Mouse (Mus musculus) ES-E14 (cell line): ENCODE results near the gene Erg. TPM values are rescaled to one million over a fixed set of nuclear protein-coding genes. Genes with fewer than 3 reads are reported as not detected.

ENCODE experiments used
- DNase-seq: peaks from one replicate; pipeline ENCODE4 v3.0.0-alpha.2; 2013; ENCODE audit warnings: low read depth, low spot score
- H3K27ac ChIP-seq: 2 replicates; pipeline ENCODE4 v1.5.1; 2012; ENCODE audit warnings: low read depth, mild to moderate bottlenecking, low read length, moderate library complexity, mixed read lengths; ENCODE audit not compliant: poor library complexity, insufficient read depth, severe bottlenecking
- H3K36me3 ChIP-seq: 2 replicates; pipeline ENCODE4 v1.6.1; 2012; ENCODE audit warnings: mild to moderate bottlenecking, low read length, moderate library complexity, mixed read lengths; ENCODE audit not compliant: control insufficient read depth, poor library complexity, insufficient read depth, severe bottlenecking
- H3K4me1 ChIP-seq, 2 experiments: fragments of 150-350 bp in 1 of 2; sonication (generic) in 1 of 2; 2 replicates each; pipeline ENCODE4 v1.6.1; 2012; ENCODE audit warnings: low read length in 2 of 2, mild to moderate bottlenecking in 1 of 2, mixed read lengths in 1 of 2; ENCODE audit not compliant: control insufficient read depth in 2 of 2, insufficient read depth in 2 of 2, poor library complexity in 1 of 2
- H3K4me3 ChIP-seq, 2 experiments: fragments of 150-350 bp in 1 of 2; sonication (generic) in 1 of 2; 2 replicates each; pipeline ENCODE4 v1.5.1; 2012; ENCODE audit warnings: low read length in 2 of 2, low read depth in 1 of 2, mild to moderate bottlenecking in 1 of 2, mixed read lengths in 1 of 2; ENCODE audit not compliant: insufficient read depth in 1 of 2, poor library complexity in 1 of 2, severe bottlenecking in 1 of 2
- H3K9ac ChIP-seq: 2 replicates; pipeline ENCODE4 v1.6.1; 2012; ENCODE audit warnings: low read depth, mild to moderate bottlenecking, low read length, mixed read lengths; ENCODE audit not compliant: poor library complexity, insufficient read depth, severe bottlenecking
- H3K9me3 ChIP-seq: fragments of 150-350 bp; sonication (generic); 2 replicates; pipeline ENCODE4 v1.6.1; 2012; ENCODE audit warnings: low read depth, mild to moderate bottlenecking, low read length; ENCODE audit not compliant: control insufficient read depth, insufficient read depth
- CHD2 ChIP-seq: IDR thresholded peaks from 2 replicates; pipeline ENCODE4 v1.6.1; 2014; ENCODE audit warnings: mild to moderate bottlenecking, low read depth, low read length, inconsistent platforms
- HCFC1 ChIP-seq: IDR thresholded peaks from 2 replicates; pipeline ENCODE4 v1.6.1; 2012; ENCODE audit warnings: low read length, inconsistent platforms, borderline replicate concordance; ENCODE audit not compliant: insufficient read depth
- MAFK ChIP-seq: IDR thresholded peaks from 2 replicates; pipeline ENCODE4 v1.6.1; 2014; ENCODE audit warnings: mild to moderate bottlenecking, low read depth, low read length, inconsistent platforms; ENCODE audit not compliant: insufficient read depth
- ZC3H11A ChIP-seq: IDR thresholded peaks from 2 replicates; pipeline ENCODE4 v1.6.1; 2012; ENCODE audit warnings: low read depth, mild to moderate bottlenecking, inconsistent platforms, low read length, borderline replicate concordance
- ZNF384 ChIP-seq: IDR thresholded peaks from 2 replicates; pipeline ENCODE4 v1.6.1; 2012; ENCODE audit warnings: low read depth, low read length, inconsistent platforms
- in situ Hi-C, 2 experiments: fragments of 600-800 bp; cut with MboI; formaldehyde crosslinking; loops; one replicate each; pipeline ENCODE4 v1.15.1; 2025; ENCODE audit warnings: low sequenced_read_pairs in 2 of 2, inconsistent platforms in 1 of 2; ENCODE audit not compliant: unreplicated experiment in 2 of 2
- total RNA-seq: library from RNA; depleted of rRNA; stranded (reverse); fragments of 300-350 nt; gene quantifications from 2 replicates; pipeline ENCODE4 v1.2.3, GENCODE M21; 2012

Gene Erg
- total RNA-seq, 1 experiment: 0.18 TPM

DNA sequence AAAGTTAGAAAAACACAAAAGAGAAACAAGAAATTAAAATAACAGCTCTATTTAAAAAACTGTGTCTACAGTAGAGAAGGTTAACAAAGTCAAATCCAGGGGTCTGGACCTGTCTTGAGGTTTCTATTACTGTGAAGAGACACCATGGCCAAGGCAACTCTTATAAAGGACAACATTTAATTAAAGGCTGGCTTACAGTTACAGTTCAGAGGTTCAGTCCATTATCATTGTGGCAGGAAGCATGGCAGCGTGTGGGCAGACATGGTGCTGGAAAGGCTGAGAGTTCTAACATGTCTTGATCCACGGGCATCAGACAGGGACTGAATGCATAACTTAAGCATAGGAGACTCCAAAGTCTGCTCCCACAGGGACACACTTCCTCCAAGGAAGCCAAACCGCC, 111.4 kb downstream of the Erg start:
- in situ Hi-C loops: no loop called here
- Histone ChIP-seq H3K36me3 (no peaks in the 10 kb centered on the region), H3K9ac (no peak overlapping the region), H3K27ac (no peak overlapping the region), H3K4me1 (no peaks in the 10 kb centered on the region), H3K9me3 (no peaks in the 10 kb centered on the region), H3K4me3 (no peak overlapping the region)
- no peak for TF ChIP-seq MAFK
- no peak for TF ChIP-seq HCFC1
- TF ChIP-seq ZNF384: no peak
- no peak for TF ChIP-seq CHD2
- no peak for TF ChIP-seq ZC3H11A
- no peak for DNase-seq

DNA sequence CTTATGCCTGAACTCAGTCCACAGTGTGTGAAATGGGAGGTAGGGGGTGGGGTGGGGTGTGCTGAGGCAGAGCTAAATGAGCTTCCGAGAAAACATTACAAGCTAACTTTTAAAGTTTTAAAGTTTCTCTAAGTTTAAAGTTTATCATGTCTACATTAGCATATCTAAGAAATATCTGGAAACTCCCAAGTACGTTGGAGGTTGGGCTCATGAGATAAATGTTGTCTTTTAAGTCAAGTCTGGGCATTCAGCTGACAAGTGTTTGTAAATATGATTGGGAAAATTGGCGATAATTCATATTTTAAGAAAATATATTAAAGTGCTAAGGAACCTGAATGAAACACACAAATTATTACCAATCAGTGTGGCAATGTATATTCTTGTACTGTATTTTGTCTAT, 112.4 kb downstream of the Erg start:
- Histone ChIP-seq H3K4me3 (no peak overlapping the region), H3K27ac (no peak overlapping the region), H3K36me3 (no peaks in the 10 kb centered on the region), H3K9me3 (no peaks in the 10 kb centered on the region), H3K4me1 (no peaks in the 10 kb centered on the region), H3K9ac (no peak overlapping the region)
- in situ Hi-C loops: loop anchor here in 1 of 2 experiments (25.0 kb wide), 1 partner anchor 463 kb away; no protein-coding TSS in a partner anchor
- TF ChIP-seq HCFC1 (no peak), CHD2 (no peak)
- no peak for DNase-seq

DNA sequence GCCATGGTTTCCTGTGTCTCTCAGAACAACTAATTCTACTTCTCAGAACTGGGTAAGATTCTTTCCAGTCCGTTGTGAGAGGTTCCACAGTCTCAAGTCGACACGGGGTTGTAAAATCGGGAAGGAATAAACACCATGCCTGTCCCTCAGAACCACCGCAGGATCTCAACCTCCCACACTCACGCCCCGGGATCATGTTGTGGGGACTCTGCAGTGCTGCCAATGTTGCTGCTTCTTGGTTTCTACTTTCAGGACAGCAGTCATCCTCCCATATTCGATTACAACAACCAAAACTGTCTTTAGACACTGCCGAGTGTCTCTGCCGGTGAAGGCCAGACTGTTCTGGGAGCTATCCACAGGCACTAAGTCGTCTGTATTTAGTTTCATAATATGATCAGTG, 113.6 kb downstream of the Erg start:
- no peak for DNase-seq
- in situ Hi-C loops: loop anchor here in 1 of 2 experiments (25.0 kb wide), 1 partner anchor 465 kb away; no protein-coding TSS in a partner anchor
- TF ChIP-seq MAFK (no peak), ZNF384 (no peak), ZC3H11A (no peak), CHD2 (no peak), HCFC1 (no peak)
- Histone ChIP-seq H3K27ac (no peak overlapping the region), H3K36me3 (no peaks in the 10 kb centered on the region), H3K4me1 (no peaks in the 10 kb centered on the region), H3K9ac (no peak overlapping the region), H3K9me3 (no peaks in the 10 kb centered on the region), H3K4me3 (no peak overlapping the region)

DNA sequence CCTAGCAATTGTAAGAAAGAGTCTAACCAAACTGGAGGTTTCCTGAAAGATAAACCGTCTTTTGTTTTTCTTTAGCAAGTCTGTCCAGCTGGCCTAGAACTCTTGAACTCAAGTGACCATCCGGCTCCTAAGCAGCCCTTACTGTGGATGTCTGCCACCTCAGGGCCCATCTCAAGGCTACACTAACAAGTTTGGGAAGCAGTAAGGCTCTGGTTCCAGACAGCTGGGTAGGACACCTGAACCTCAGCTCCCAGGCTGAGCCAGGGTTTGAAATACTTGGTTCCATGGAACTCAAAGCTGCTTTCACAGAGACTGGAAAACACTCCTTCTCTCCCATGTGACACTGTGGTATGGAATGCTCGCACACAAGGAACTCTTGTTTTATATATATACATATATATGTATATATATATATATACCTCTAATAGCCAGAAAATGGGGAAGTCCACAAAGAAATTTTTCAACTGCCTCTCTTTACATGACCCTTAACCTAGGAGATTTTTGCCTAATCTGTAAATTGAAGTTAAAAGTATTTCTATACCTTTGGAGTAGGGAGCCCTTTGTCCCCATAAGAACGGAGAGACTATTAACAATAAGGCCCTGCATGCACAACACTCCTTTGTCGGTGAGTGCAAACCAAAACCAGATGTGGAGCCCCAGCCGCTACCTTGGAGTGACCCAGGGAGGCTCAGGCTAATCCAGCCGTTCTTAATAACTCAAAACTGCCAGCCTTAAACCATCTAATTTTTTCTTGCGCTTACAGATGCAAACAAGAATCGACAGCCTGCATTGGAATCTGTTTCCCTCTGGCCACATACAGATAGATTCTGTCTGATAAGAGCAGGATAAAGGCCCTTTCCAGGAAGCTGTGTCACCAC, 116.9 kb downstream of the Erg start:
- Histone ChIP-seq H3K9me3 (no peaks in the 10 kb centered on the region), H3K4me1 (no peaks in the 10 kb centered on the region), H3K4me3 (no peak overlapping the region), H3K27ac (no peak overlapping the region), H3K36me3 (no peaks in the 10 kb centered on the region), H3K9ac (no peak overlapping the region)
- no peak for TF ChIP-seq CHD2
- TF ChIP-seq HCFC1: no peak
- no peak for TF ChIP-seq MAFK
- no peak for TF ChIP-seq ZNF384
- TF ChIP-seq ZC3H11A: no peak
- in situ Hi-C loops: loop anchor here in 1 of 2 experiments (10.0 to 25.0 kb wide), 2 partner anchors 105 to 468 kb away; no protein-coding TSS in a partner anchor
- no peak for DNase-seq
